Mouse (Mus musculus): ENCODE measurements around the gene Hmgcl.
"Not testable (repeated sequence)": the region's sequence is repeated elsewhere in the genome, so short reads cannot be mapped to it uniquely, and the experiment has no call there.

The Hmgcl gene

GRCm38 (mm10) chr4:135926195-135926808 is 19.9 kb upstream of the Hmgcl start:
- DNase-seq (ENCODE audit: extremely low spot score, low spot score): no peak

- no peak for DNase-seq (ENCODE audit: extremely low spot score, low spot score)
Measured at GRCm38 (mm10) chr4:135926861-135927260, 19.4 kb upstream of the Hmgcl start.

GRCm38 (mm10) chr4:135928376-135928775 is 17.9 kb upstream of the Hmgcl start:
- no peak for DNase-seq (ENCODE audit: extremely low spot score, low spot score)

- no peak for DNase-seq (ENCODE audit: extremely low spot score, low spot score)
Measured at GRCm38 (mm10) chr4:135929405-135929804, 16.8 kb upstream of the Hmgcl start.

GRCm38 (mm10) chr4:135929828-135930227 is 16.4 kb upstream of the Hmgcl start:
- no peak for DNase-seq (ENCODE audit: extremely low spot score, low spot score)

- DNase-seq (ENCODE audit: extremely low spot score, low spot score): no peak
Measured at GRCm38 (mm10) chr4:135930239-135930638, 16.0 kb upstream of the Hmgcl start.

GRCm38 (mm10) chr4:135931832-135932231 is 14.4 kb upstream of the Hmgcl start:
- no peak for DNase-seq (ENCODE audit: extremely low spot score, low spot score)

- DNase-seq (ENCODE audit: extremely low spot score, low spot score): no peak
Measured at GRCm38 (mm10) chr4:135934708-135935500, 11.3 kb upstream of the Hmgcl start.

- DNase-seq (ENCODE audit: extremely low spot score, low spot score): no peak
Measured at GRCm38 (mm10) chr4:135935502-135935901, 10.7 kb upstream of the Hmgcl start.

- DNase-seq (ENCODE audit: extremely low spot score, low spot score): no peak
Measured at GRCm38 (mm10) chr4:135938858-135939257, 7.4 kb upstream of the Hmgcl start.

GRCm38 (mm10) chr4:135941026-135941425 is 5.2 kb upstream of the Hmgcl start:
- not testable (repeated sequence) for DNase-seq (ENCODE audit: extremely low spot score, low spot score)

- no peak for DNase-seq (ENCODE audit: extremely low spot score, low spot score)
Measured at GRCm38 (mm10) chr4:135942193-135942592, 4.1 kb upstream of the Hmgcl start.

- no peak for DNase-seq (ENCODE audit: extremely low spot score, low spot score)
Measured at GRCm38 (mm10) chr4:135943389-135943788, 2.9 kb upstream of the Hmgcl start.

- DNase-seq (ENCODE audit: extremely low spot score, low spot score): no peak
Measured at GRCm38 (mm10) chr4:135945706-135946105, 542 bp upstream of the Hmgcl start.

GRCm38 (mm10) chr4:135946659-135947301 is 532 bp downstream of the Hmgcl start:
- DNase-seq (ENCODE audit: extremely low spot score, low spot score): peak; percentile 33

GRCm38 (mm10) chr4:135948142-135948541 is 1.9 kb downstream of the Hmgcl start:
- no peak for DNase-seq (ENCODE audit: extremely low spot score, low spot score)

GRCm38 (mm10) chr4:135949475-135949874 is 3.2 kb downstream of the Hmgcl start:
- DNase-seq (ENCODE audit: extremely low spot score, low spot score): no peak

GRCm38 (mm10) chr4:135949911-135950310 is 3.7 kb downstream of the Hmgcl start:
- no peak for DNase-seq (ENCODE audit: extremely low spot score, low spot score)

GRCm38 (mm10) chr4:135950365-135950764 is 4.1 kb downstream of the Hmgcl start:
- DNase-seq (ENCODE audit: extremely low spot score, low spot score): no peak

- DNase-seq (ENCODE audit: extremely low spot score, low spot score): no peak
Measured at GRCm38 (mm10) chr4:135951505-135951904, 5.3 kb downstream of the Hmgcl start.

- no peak for DNase-seq (ENCODE audit: extremely low spot score, low spot score)
Measured at GRCm38 (mm10) chr4:135953179-135953578, 6.9 kb downstream of the Hmgcl start.

GRCm38 (mm10) chr4:135954241-135954640 is 8.0 kb downstream of the Hmgcl start:
- DNase-seq (ENCODE audit: extremely low spot score, low spot score): peak; percentile 83
